Mouse (Mus musculus): ENCODE data around the gene Fancc.

DNA sequence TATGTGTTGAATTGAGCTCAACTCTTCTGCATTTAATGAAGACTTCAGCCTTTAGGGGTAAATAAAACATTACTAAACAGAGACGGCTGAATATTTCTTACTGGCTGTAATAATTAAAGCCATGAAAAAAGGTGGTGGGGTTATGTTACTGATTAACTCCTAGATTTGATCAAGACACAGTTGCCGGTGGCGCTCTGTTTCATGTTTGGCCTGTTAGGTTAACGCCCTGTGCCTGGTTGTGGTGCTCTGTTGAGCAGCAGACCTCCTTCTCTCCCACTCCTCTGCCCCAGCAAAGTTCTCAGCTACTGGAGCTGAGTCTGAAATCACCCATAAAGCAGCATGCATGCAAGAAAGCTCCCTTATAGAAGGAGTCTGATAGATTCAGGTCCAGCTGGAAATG lies 228.7 kb downstream of the Fancc start:
- TF ChIP-seq GATA1 (IDR thresholded peaks at IDR 0.05; ENCODE audit: borderline replicate concordance, low read length), result no peak
- no peak for TF ChIP-seq FLI1 (IDR thresholded peaks at IDR 0.05; ENCODE audit: low read length)
